Mouse (Mus musculus): ENCODE results near the gene Cel.

The Cel gene

GRCm38 (mm10) chr2:28563303-28563702 lies at the start of gene Cel:
TSS of gene Cel (minus strand) at chr2:28563403.
- in situ Hi-C loops (cut with MboI), result no loop called here

DNA sequence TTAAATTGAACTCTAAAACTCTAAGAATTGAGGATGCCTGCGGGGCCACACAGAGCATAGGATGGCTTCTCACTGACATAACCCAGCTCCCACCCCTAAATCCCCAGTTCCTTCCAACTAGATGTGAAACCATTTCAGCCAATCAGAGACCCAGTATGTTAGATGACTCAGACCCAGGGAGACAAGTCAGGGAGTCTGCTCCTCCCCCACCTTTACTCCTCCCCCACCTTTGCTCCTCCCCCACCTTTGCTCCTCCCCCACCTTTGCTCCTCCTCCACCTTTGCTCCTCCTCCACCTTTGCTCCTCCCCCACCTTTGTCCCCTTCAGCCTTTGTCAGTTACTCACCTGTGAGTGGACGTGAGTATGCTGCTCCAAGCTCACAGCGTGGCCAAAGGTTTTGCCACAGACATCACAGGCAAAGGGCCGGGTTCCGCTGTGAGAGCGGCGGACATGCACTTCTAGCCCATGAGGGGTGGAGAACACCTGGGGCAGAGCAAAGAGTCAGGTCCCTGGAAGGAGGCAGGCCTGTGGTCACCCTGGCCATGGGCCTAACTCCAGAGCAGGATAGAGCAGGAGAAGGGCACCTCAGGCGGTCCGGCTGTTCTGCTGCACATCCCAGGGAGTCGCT lies 49.3 kb upstream of the Cel start:
- in situ Hi-C loops (cut with MboI), result no loop called here

DNA sequence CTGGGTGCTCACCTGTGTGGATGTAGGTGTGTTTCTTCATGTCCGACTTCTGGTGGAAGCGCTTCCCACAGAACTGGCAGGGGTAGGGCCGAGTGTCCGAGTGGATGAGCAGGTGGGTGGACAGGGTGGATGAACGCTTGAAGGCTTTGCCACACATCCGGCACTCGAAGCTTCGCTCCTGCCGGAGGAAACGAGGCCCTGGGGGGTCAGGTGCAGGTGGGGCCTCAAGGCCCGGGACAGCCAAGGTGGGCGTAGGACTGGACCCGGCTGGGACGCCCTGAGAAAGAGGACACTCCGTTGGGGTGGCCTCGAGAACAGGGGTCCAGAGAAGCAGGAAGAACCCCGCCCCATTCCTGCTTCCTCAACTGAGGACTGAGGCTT lies 48.2 kb upstream of the Cel start:
- in situ Hi-C loops (cut with MboI), result no loop called here

DNA sequence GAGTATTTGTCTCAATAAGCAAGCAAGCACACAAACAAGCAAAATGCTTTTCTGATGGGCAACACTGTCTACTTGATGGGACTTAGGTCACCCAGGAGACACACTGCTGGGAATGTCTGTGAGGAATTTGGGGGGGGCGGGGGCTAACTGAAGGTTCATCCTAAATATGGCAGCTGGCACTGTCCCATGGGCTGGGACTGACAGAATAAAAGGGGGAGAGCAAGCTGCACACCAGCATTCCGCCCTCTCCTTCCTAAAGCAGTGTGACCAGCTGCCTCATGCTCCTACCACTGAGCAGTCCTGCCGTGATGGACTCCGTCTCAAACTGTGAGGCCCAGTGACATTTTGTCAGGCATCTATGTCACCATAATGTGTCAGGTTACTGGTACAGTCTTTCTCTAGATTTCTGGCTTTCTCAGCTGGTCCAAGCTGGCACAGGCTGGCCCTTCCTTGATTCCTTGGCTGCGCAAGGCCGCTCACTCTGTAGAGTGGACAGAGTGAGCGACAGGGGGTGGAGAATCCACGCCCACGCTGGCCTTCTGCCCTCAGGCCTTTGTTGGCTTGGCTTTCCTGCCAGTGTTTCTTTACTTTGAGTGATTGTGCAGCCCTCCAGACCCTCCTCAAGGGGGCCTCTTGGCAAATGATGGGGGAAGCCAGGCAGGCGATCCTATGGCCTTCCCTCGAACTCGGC lies 47.7 kb upstream of the Cel start:
- in situ Hi-C loops (cut with MboI), result no loop called here

GRCm38 (mm10) chr2:28609851-28610250 lies 46.6 kb upstream of the Cel start:
- in situ Hi-C loops (cut with MboI), result no loop called here

GRCm38 (mm10) chr2:28607341-28608165 lies 44.4 kb upstream of the Cel start:
- in situ Hi-C loops (cut with MboI), result no loop called here

DNA sequence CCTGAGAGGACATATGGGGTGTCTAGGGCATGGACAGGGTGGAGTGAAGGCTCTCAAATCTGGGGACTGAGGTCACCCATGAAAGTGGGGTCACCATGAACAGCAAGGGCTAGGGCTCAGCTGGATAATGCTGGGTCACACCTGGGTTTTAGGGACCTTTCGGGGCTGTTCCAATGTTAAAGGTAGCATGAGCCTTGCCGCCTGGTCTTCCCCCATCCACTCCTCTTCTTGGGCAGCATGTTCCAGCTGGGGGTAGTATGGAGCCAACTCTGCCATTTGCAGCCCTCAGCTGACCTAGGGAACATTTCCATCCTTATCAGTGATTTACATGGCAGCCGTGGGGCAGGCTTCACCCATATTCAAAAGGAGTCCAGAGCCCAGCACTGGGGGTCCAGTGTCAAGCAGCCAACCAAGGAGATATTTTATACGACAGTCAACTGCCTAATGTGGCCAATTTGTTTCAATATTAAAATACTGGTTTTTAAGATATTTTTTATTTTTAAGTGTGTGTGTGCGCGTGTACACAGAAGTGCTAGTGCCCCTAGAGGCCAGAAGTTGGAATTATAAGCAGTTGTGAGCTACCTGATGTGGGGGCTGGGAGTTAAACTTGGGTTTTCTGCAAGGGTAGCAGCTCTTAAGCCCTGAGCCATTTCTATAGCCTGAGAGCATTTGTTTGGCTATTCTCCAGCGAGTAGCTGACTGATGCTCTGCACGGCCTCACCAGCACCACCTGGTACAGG lies 43.6 kb upstream of the Cel start:
- in situ Hi-C loops (cut with MboI), result no loop called here

- in situ Hi-C loops (cut with MboI), result no loop called here
Measured at GRCm38 (mm10) chr2:28605789-28606541, 42.8 kb upstream of the Cel start.

- in situ Hi-C loops (cut with MboI), result no loop called here
Measured at GRCm38 (mm10) chr2:28603542-28603941, 40.3 kb upstream of the Cel start.

DNA sequence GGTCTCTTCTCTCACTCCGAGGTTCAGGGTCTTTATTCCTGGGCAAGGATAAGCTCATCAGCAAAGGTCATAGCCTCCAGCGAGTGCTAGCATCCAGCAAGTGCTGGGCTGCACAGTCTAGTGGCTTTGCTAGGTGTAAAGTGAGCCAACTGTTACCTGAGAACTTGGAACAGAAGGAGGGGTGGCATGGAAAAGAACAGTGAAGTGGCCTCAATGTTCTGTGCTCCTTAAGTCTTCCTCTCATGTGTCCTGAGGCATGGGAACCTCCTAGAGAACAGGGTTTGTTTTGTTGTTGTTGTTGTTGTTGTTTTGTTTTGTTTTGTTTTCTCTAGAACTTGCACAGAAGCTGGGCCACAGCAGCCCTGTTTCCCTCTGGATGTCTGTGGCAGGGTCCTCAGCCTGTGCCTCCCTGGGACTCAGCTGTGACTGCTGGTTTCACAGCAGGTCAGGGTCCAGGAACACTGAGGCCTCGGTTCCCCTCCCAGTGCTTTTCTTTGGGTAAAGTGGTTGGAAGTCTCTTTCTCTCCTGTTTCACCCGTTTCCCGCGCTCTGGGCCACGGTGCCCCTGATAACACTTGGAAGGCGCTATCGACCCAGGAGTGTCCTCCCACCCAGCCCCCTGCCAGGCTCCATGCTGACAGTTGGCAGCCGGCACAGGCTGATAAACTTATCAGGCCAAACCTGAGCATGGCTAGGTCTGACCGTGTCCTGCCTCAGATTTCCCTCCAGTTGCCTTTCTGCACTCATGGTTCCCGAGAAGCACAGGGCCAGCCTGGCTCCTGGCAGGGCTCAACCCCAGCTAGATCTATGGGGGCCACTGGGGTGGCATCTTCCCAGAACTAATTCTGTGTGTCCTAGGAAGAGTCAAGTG lies 38.8 kb upstream of the Cel start:
- in situ Hi-C loops (cut with MboI), result no loop called here

- in situ Hi-C loops (cut with MboI), result no loop called here
Measured at GRCm38 (mm10) chr2:28599569-28599900, 36.3 kb upstream of the Cel start.

GRCm38 (mm10) chr2:28598692-28599568 lies 35.7 kb upstream of the Cel start:
- in situ Hi-C loops (cut with MboI), result no loop called here

GRCm38 (mm10) chr2:28597733-28598547 lies 34.7 kb upstream of the Cel start:
- in situ Hi-C loops (cut with MboI), result no loop called here

- in situ Hi-C loops (cut with MboI), result no loop called here
Measured at GRCm38 (mm10) chr2:28596998-28597397, 33.8 kb upstream of the Cel start.

DNA sequence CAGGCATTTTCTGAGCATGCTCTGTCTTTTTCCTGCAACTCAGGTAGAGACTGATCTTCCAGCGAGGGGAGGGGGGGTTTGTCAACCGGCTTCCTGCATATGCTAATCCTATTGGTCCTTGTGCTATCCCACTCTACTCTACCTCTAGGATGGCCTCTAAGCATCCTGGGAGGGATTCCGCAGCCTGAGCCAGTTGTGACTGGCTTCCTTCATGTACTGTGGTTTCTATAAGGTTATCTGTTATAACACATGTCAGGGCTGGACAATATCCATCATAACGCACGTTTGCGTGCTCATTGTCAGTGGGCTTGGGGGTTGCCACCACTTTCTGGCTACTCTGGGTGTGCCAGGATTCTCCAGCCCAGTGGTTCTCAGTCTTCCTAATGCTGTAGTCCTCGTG lies 32.8 kb upstream of the Cel start:
- in situ Hi-C loops (cut with MboI), result no loop called here

GRCm38 (mm10) chr2:28592809-28593208 lies 29.6 kb upstream of the Cel start:
- in situ Hi-C loops (cut with MboI), result no loop called here

- in situ Hi-C loops (cut with MboI), result no loop called here
Measured at GRCm38 (mm10) chr2:28591479-28591878, 28.3 kb upstream of the Cel start.

DNA sequence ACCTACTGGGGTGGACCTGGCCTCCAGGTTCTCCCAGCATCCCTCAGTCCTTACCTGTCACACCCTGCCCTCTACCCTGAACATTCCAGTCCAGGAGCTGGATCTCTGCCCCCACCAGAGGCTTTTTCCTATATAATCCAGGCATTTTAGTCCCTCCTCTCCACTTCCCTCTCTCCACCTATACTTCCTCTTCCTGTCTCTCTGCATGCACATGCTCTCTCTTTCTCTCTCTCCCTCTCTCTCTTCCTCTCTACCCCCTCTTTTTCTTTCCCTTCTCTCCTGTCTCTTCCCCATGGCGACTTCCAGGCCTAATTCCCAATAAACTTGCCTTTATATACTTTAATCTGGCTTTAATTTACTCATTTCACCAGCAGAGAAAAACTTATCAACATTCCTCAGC lies 25.4 kb upstream of the Cel start:
- in situ Hi-C loops (cut with MboI), result no loop called here

DNA sequence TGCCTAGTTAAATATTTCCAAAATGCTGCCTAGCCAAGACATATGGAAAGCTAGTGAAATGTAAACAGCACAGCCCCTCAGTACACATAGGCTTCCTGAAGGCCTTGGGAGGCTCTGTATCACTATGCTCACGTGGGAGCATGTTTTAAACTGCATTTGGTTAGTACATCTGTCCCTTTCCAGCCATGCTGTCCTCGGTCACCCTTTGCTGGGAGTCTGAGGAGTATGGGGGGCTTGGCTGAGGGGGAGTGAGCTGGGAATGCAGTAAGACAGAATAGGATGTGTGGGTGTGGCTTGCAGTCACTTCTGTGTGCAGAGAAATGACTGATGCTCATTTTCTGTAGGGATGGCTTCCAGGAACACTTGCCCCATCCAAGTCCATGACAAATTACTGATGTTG lies 22.5 kb upstream of the Cel start:
- in situ Hi-C loops (cut with MboI), result no loop called here

Data from mature B cell (primary cell).